Mouse (Mus musculus): ENCODE results near the gene Scd2.
"Not testable (repeated sequence)": the region's sequence is repeated elsewhere in the genome, so short reads cannot be mapped to it uniquely, and the experiment has no call there.

Gene Scd2

GRCm38 (mm10) chr19:44292941-44293768 lies at the start of gene Scd2:
Gene Scd2 (plus strand): TSS chr19:44293674.
- DNase-seq = peak in 1 of 2 experiments; percentile 35

GRCm38 (mm10) chr19:44245761-44246171 lies 47.7 kb upstream of the Scd2 start:
- peak; percentile 59 to 64 for DNase-seq

GRCm38 (mm10) chr19:44246341-44246911 lies 47.0 kb upstream of the Scd2 start:
- no peak for DNase-seq

GRCm38 (mm10) chr19:44247281-44248080 lies 46.0 kb upstream of the Scd2 start:
- peak in 1 of 2 experiments; percentile 28 for DNase-seq

GRCm38 (mm10) chr19:44248081-44248853 lies 45.2 kb upstream of the Scd2 start:
- DNase-seq = peak; percentile 96 to 97

GRCm38 (mm10) chr19:44248854-44249351 lies 44.6 kb upstream of the Scd2 start:
- DNase-seq = no peak

GRCm38 (mm10) chr19:44251138-44251537 lies 42.3 kb upstream of the Scd2 start:
- DNase-seq = not testable (repeated sequence)

- DNase-seq = peak; percentile 57 to 61
These were observed 41.4 kb upstream of the Scd2 start for GRCm38 (mm10) chr19:44251936-44252558.

GRCm38 (mm10) chr19:44254106-44254505 lies 39.4 kb upstream of the Scd2 start:
- peak; percentile 46 to 53 for DNase-seq

GRCm38 (mm10) chr19:44257377-44257966 lies 36.0 kb upstream of the Scd2 start:
- DNase-seq = no peak

GRCm38 (mm10) chr19:44259484-44259883 lies 34.0 kb upstream of the Scd2 start:
- DNase-seq = no peak

- no peak for DNase-seq
These were observed 33.0 kb upstream of the Scd2 start for GRCm38 (mm10) chr19:44260487-44260886.

GRCm38 (mm10) chr19:44261774-44262173 lies 31.7 kb upstream of the Scd2 start:
- DNase-seq = no peak

- DNase-seq = peak in 1 of 2 experiments; percentile 17
These were observed 29.9 kb upstream of the Scd2 start for GRCm38 (mm10) chr19:44263581-44263980.

- peak; percentile 38 to 43 for DNase-seq
These were observed 29.2 kb upstream of the Scd2 start for GRCm38 (mm10) chr19:44264226-44264625.

- DNase-seq = peak in 1 of 2 experiments; percentile 11
These were observed 28.2 kb upstream of the Scd2 start for GRCm38 (mm10) chr19:44265300-44265699.

- peak in 1 of 2 experiments; percentile 16 for DNase-seq
These were observed 27.6 kb upstream of the Scd2 start for GRCm38 (mm10) chr19:44265911-44266337.

GRCm38 (mm10) chr19:44266458-44266823 lies 27.0 kb upstream of the Scd2 start:
- DNase-seq = no peak

GRCm38 (mm10) chr19:44266824-44267498 lies 26.5 kb upstream of the Scd2 start:
- peak; percentile 61 to 66 for DNase-seq

GRCm38 (mm10) chr19:44267499-44268002 lies 25.9 kb upstream of the Scd2 start:
- DNase-seq = no peak

GRCm38 (mm10) chr19:44273711-44274110 lies 19.8 kb upstream of the Scd2 start:
- no peak for DNase-seq

Data from B cell, adult 2 months (primary cell).